Comparison of ENCODE assay signal across 16 mouse cellular contexts in the genomic region with DNA sequence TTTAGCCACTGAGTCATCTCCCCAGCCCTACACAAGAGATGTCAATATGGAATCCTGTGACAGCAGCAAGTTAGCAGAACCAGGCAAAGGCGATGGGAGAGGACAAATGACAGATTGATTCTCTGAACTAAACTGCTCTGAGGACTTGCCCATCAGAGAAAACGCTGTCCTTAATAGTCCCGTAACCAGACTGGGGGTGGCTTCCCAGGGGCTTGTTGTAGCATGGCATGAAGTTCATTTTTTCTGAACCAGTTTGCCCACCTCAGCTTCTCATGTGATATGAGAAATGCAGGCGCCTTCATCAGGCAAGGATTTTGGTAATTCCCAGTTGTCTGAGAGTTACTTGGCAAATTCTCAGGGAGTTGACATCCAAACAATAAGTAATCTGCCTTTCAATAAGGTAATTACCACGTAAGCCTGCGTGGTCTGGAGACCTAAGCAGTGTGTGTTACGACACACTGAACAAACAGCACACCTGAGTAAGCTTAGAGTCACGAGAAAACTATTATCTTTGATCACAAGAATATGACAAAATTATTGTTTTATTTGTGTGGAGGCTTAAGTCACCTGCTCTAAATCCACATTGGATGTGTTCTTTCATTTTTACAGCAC.
"Had no signal": no experiment of that assay in that cellular context is flagged by ENCODE, and none has a peak within 500 bp of the region (broad histone marks: within the 10 kb centered on the region; RNA-seq: fewer than 3 reads in every experiment).

No protein-coding gene starts in this region.

- H3K36me3 ChIP-seq: neural tube, embryonic 13.5 days; neural tube, embryonic 15.5 days; stomach, embryonic 15.5 days had no signal

- H3K4me1 ChIP-seq: neural tube, embryonic 13.5 days; neural tube, embryonic 15.5 days; stomach, embryonic 15.5 days had no signal

- H3K9ac ChIP-seq: neural tube, embryonic 13.5 days; neural tube, embryonic 15.5 days; stomach, embryonic 15.5 days had no signal

- H3K27ac ChIP-seq: neural tube, embryonic 13.5 days; neural tube, embryonic 15.5 days; stomach, embryonic 15.5 days; stomach, postnatal 0 days had no signal

- H3K4me3 ChIP-seq: neural tube, embryonic 13.5 days; neural tube, embryonic 15.5 days; stomach, embryonic 15.5 days had no signal

- DNase-seq: retina, postnatal 1 day; right cerebral cortex, adult 18-20 months; right cerebral cortex, postnatal 14 days; right cerebral cortex, postnatal 25 days; right cerebral cortex, postnatal 4 days; spleen, adult 18-20 months; thymus, adult 18-20 months; thymus, adult 2 months; thymus, postnatal 14 days; thymus, postnatal 25 days; thymus, postnatal 36 days; thymus, postnatal 4 days had no signal

- H3K9me3 ChIP-seq: neural tube, embryonic 13.5 days; neural tube, embryonic 15.5 days; stomach, embryonic 15.5 days had no signal

- H3K27me3 ChIP-seq: neural tube, embryonic 13.5 days; neural tube, embryonic 15.5 days; stomach, embryonic 15.5 days had no signal

- H3K4me2 ChIP-seq: neural tube, embryonic 13.5 days; neural tube, embryonic 15.5 days; stomach, embryonic 15.5 days had no signal
